Mouse (Mus musculus) liver, embryonic 14.5 days (tissue): ENCODE results near the gene Dapk3.

Experiments
- CTCF ChIP-seq: IDR thresholded peaks from 2 replicates; pipeline ENCODE4 v1.5.1; 2016; ENCODE audit warnings: antibody characterized with exemption, low read depth, control low read depth
- EP300 ChIP-seq: IDR thresholded peaks from 2 replicates; pipeline ENCODE4 v1.6.1; 2016; ENCODE audit warnings: antibody characterized with exemption, low read depth

DNA sequence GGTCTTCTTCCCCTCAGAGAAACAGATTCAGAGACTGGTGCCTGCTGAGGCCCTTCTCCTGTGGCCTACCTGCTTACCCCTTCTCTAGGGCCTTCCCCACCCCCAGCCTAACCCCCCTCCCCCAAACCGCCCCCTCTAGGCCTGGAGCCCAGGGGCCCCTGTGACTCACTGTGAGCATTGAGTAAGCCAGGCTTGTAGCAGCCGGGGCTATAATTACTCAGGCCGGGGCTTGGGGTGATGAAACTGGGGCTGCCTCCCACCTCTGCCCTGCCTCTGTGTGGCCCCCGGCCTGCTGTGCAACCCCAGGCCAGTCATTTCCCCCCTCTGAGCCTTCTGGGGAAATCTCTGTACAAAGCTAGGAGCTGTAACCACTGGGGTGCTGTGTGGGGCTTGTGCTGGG, 36.5 kb upstream of the Dapk3 start:
- no peak for TF ChIP-seq CTCF
- no peak for TF ChIP-seq EP300
